Mouse (Mus musculus) erythroblast, adult 5-6 weeks (primary cell): ENCODE data around the gene Npff. TPM values are rescaled to one million over a fixed set of nuclear protein-coding genes. Genes with fewer than 3 reads are reported as not detected.

Experiments used
- total RNA-seq, 2 experiments: library from RNA; stranded (forward) in 1 of 2; stranded (reverse) in 1 of 2; fragments of 150-400 nt in 1 of 2; fragments of 200-764, 138-1000 nt in 1 of 2; gene quantifications; 2 replicates each; pipeline versions ENCODE4 v1.2.3 to v1.2.4; 2015 to 2017; ENCODE audit warnings: low replicate concordance in 2 of 2

Npff gene
- total RNA-seq, 2 experiments from 2014 or later = 5.9 TPM; not detected in 1

Other genes starting within 250 kb of the Npff start
- gene Mfsd5, start 245.5 kb downstream of the Npff start, total RNA-seq (2015; ENCODE audit: low replicate concordance) = 5.9 and 15.6 TPM in 2 replicates
- gene Mfsd5, start 245.5 kb downstream of the Npff start, total RNA-seq (2017; ENCODE audit: low replicate concordance) = 2.5 and 10.7 TPM in 2 replicates
- gene Espl1, start 228.7 kb downstream of the Npff start, total RNA-seq (2015; ENCODE audit: low replicate concordance) = 4.8 and 10.9 TPM in 2 replicates
- gene Espl1, start 228.7 kb downstream of the Npff start, total RNA-seq (2017; ENCODE audit: low replicate concordance) = 29.3 and 37.1 TPM in 2 replicates
- 71.1 and 131 TPM in 2 replicates for gene Pfdn5, start 198.8 kb downstream of the Npff start, total RNA-seq (2015; ENCODE audit: low replicate concordance)
- 120 and 128 TPM in 2 replicates for gene Pfdn5, start 198.8 kb downstream of the Npff start, total RNA-seq (2017; ENCODE audit: low replicate concordance)
- gene Myg1, start 193.2 kb downstream of the Npff start, total RNA-seq (2015; ENCODE audit: low replicate concordance) = 9.4 and 10.0 TPM in 2 replicates
- gene Myg1, start 193.2 kb downstream of the Npff start, total RNA-seq (2017; ENCODE audit: low replicate concordance) = 14.3 and 14.9 TPM in 2 replicates
- 30.3 and 60.7 TPM in 2 replicates for gene Aaas, start 174.2 kb downstream of the Npff start, total RNA-seq (2015; ENCODE audit: low replicate concordance)
- 11.7 and 49.7 TPM in 2 replicates for gene Aaas, start 174.2 kb downstream of the Npff start, total RNA-seq (2017; ENCODE audit: low replicate concordance)
- not detected in 2 replicates for gene Sp7, start 157.8 kb downstream of the Npff start, total RNA-seq (2015; ENCODE audit: low replicate concordance)
- gene Sp7, start 157.8 kb downstream of the Npff start, total RNA-seq (2017; ENCODE audit: low replicate concordance) = not detected in 2 replicates
- 42.2 and 66.3 TPM in 2 replicates for gene Sp1, start 118.8 kb downstream of the Npff start, total RNA-seq (2015; ENCODE audit: low replicate concordance)
- gene Sp1, start 118.8 kb downstream of the Npff start, total RNA-seq (2017; ENCODE audit: low replicate concordance) = 20.2 and 23.1 TPM in 2 replicates
- not detected in 2 replicates for gene Amhr2, start 79.6 kb downstream of the Npff start, total RNA-seq (2015; ENCODE audit: low replicate concordance)
- not detected in 2 replicates for gene Amhr2, start 79.6 kb downstream of the Npff start, total RNA-seq (2017; ENCODE audit: low replicate concordance)
- gene Prr13, start 65.9 kb downstream of the Npff start, total RNA-seq (2015; ENCODE audit: low replicate concordance) = 70.9 and 84.4 TPM in 2 replicates
- gene Prr13, start 65.9 kb downstream of the Npff start, total RNA-seq (2017; ENCODE audit: low replicate concordance) = 37.6 and 64.5 TPM in 2 replicates
- 252 and 321 TPM in 2 replicates for gene Pcbp2, start 54.4 kb downstream of the Npff start, total RNA-seq (2015; ENCODE audit: low replicate concordance)
- gene Pcbp2, start 54.4 kb downstream of the Npff start, total RNA-seq (2017; ENCODE audit: low replicate concordance) = 85.4 and 91.0 TPM in 2 replicates
- not detected in 2 replicates for gene Gm10337, start 21.2 kb downstream of the Npff start, total RNA-seq (2015; ENCODE audit: low replicate concordance)
- not detected in 2 replicates for gene Gm10337, start 21.2 kb downstream of the Npff start, total RNA-seq (2017; ENCODE audit: low replicate concordance)
- gene Map3k12, start 7.9 kb downstream of the Npff start, total RNA-seq (2015; ENCODE audit: low replicate concordance) = not detected in 2 replicates
- gene Map3k12, start 7.9 kb downstream of the Npff start, total RNA-seq (2017; ENCODE audit: low replicate concordance) = 0.34 and 1.1 TPM in 2 replicates
- 3.5 and 7.3 TPM in 2 replicates for gene Tarbp2, start 6.8 kb downstream of the Npff start, total RNA-seq (2015; ENCODE audit: low replicate concordance)
- 9.6 and 13.5 TPM in 2 replicates for gene Tarbp2, start 6.8 kb downstream of the Npff start, total RNA-seq (2017; ENCODE audit: low replicate concordance)
- not detected in 2 replicates for gene Gm28047, start 100.1 kb upstream of the Npff start, total RNA-seq (2015; ENCODE audit: low replicate concordance)
- not detected in 2 replicates for gene Gm28047, start 100.1 kb upstream of the Npff start, total RNA-seq (2017; ENCODE audit: low replicate concordance)
- 43.9 and 44.4 TPM in 2 replicates for gene Atf7, start 100.5 kb upstream of the Npff start, total RNA-seq (2015; ENCODE audit: low replicate concordance)
- 19.9 and 21.7 TPM in 2 replicates for gene Atf7, start 100.5 kb upstream of the Npff start, total RNA-seq (2017; ENCODE audit: low replicate concordance)
- gene Atp5g2, start 147.4 kb upstream of the Npff start, total RNA-seq (2015; ENCODE audit: low replicate concordance) = 22.6 and 29.2 TPM in 2 replicates
- 9.0 and 15.5 TPM in 2 replicates for gene Atp5g2, start 147.4 kb upstream of the Npff start, total RNA-seq (2017; ENCODE audit: low replicate concordance)
- 122 and 194 TPM in 2 replicates for gene Calcoco1, start 197.2 kb upstream of the Npff start, total RNA-seq (2015; ENCODE audit: low replicate concordance)
- 216 and 452 TPM in 2 replicates for gene Calcoco1, start 197.2 kb upstream of the Npff start, total RNA-seq (2017; ENCODE audit: low replicate concordance)